Mouse (Mus musculus) CH12.LX (cell line): Measurements from ENCODE around the gene Gpr180. TPM values are rescaled to one million over a fixed set of nuclear protein-coding genes. Genes with fewer than 3 reads are reported as not detected.

Source experiments
- DNase-seq: peaks from one replicate; pipeline ENCODE4 v3.0.0-alpha.2; 2013; ENCODE audit errors: extremely low read depth
- H3K27ac ChIP-seq: 2 replicates; pipeline ENCODE4 v1.5.1; 2012; ENCODE audit warnings: low read depth, mild to moderate bottlenecking, control low read depth, moderate library complexity; ENCODE audit not compliant: insufficient read depth
- H3K27me3 ChIP-seq: replicated peaks from 2 replicates; pipeline ENCODE3; 2012; ENCODE audit warnings: inconsistent platforms
- H3K36me3 ChIP-seq, 2 experiments: replicated peaks in 1 of 2; 2 replicates each; pipeline versions ENCODE3 to v1.6.1; 2012; ENCODE audit warnings: inconsistent platforms in 1 of 2, low read length in 1 of 2, mild to moderate bottlenecking in 1 of 2, mixed read lengths in 1 of 2, moderate library complexity in 1 of 2; ENCODE audit not compliant: control insufficient read depth in 1 of 2, insufficient read depth in 1 of 2
- H3K4me1 ChIP-seq, 2 experiments: 2 replicates each; pipeline ENCODE4 v1.6.1; 2012; ENCODE audit warnings: inconsistent platforms in 1 of 2, moderate library complexity in 1 of 2; ENCODE audit not compliant: insufficient read depth in 2 of 2, control insufficient read depth in 1 of 2
- H3K4me2 ChIP-seq: 2 replicates; pipeline ENCODE4 v1.6.1; 2012; ENCODE audit warnings: low read depth, mild to moderate bottlenecking, control low read depth; ENCODE audit not compliant: poor library complexity, insufficient read depth, severe bottlenecking
- H3K4me3 ChIP-seq, 3 experiments: fragments of 150-350 bp in 1 of 3; sonication (generic) in 1 of 3; replicated peaks in 1 of 3; 2 replicates each; pipeline versions ENCODE3 to v1.5.1; 2011 to 2012; ENCODE audit warnings: low read depth in 2 of 3, low read length in 2 of 3, mild to moderate bottlenecking in 2 of 3, moderate library complexity in 2 of 3, control low read depth in 1 of 3, improper control_type of control experiment in 1 of 3, inconsistent platforms in 1 of 3, mixed read lengths in 1 of 3; ENCODE audit not compliant: poor library complexity in 1 of 3
- H3K79me2 ChIP-seq: replicated peaks from 2 replicates; pipeline ENCODE4 v1.6.1; 2012; ENCODE audit warnings: mild to moderate bottlenecking, moderate library complexity; ENCODE audit not compliant: control insufficient read depth, poor library complexity, insufficient read depth, severe bottlenecking; ENCODE audit errors: extremely low read depth
- H3K9ac ChIP-seq: 2 replicates; pipeline ENCODE4 v1.6.1; 2012; ENCODE audit warnings: low read depth, mild to moderate bottlenecking, control low read depth, moderate library complexity; ENCODE audit not compliant: insufficient read depth
- H3K9me3 ChIP-seq: replicated peaks from 2 replicates; pipeline ENCODE3; 2012; ENCODE audit warnings: low read length, inconsistent platforms, mixed read lengths
- BHLHE40 ChIP-seq: IDR thresholded peaks from 2 replicates; pipeline ENCODE4 v1.6.1; 2011; ENCODE audit warnings: mild to moderate bottlenecking, low read depth, low read length, improper control_type of control experiment
- ELF1 ChIP-seq: IDR thresholded peaks from 2 replicates; pipeline ENCODE4 v1.6.1; 2014; ENCODE audit warnings: low read depth, mild to moderate bottlenecking, inconsistent platforms, low read length, improper control_type of control experiment
- EP300 ChIP-seq: IDR thresholded peaks from 2 replicates; pipeline ENCODE4 v1.6.1; 2011; ENCODE audit warnings: low read length, improper control_type of control experiment
- GABPA ChIP-seq: IDR thresholded peaks from 2 replicates; pipeline ENCODE4 v1.6.1; 2012; ENCODE audit warnings: low read depth, low read length, improper control_type of control experiment, inconsistent platforms; ENCODE audit not compliant: insufficient replicate concordance
- JUN ChIP-seq: IDR thresholded peaks from 2 replicates; pipeline ENCODE4 v1.6.1; 2011; ENCODE audit warnings: low read depth, mild to moderate bottlenecking, low read length, improper control_type of control experiment, moderate library complexity; ENCODE audit not compliant: insufficient read depth
- KAT2A ChIP-seq: IDR thresholded peaks from 2 replicates; pipeline ENCODE4 v1.6.1; 2012; ENCODE audit warnings: low read length, improper control_type of control experiment, inconsistent platforms; ENCODE audit not compliant: insufficient replicate concordance
- MAX ChIP-seq: IDR thresholded peaks from 2 replicates; pipeline ENCODE4 v1.6.1; 2011; ENCODE audit warnings: low read length, improper control_type of control experiment
- MAZ ChIP-seq: IDR thresholded peaks from 2 replicates; pipeline ENCODE4 v1.6.1; 2012; ENCODE audit warnings: low read depth, mild to moderate bottlenecking, inconsistent platforms, low read length, improper control_type of control experiment, moderate library complexity
- NELFE ChIP-seq: IDR thresholded peaks from 2 replicates; pipeline ENCODE4 v1.6.1; 2011; ENCODE audit warnings: low read depth, low read length, improper control_type of control experiment
- PAX5 ChIP-seq: IDR thresholded peaks from 2 replicates; pipeline ENCODE4 v1.6.1; 2012; ENCODE audit warnings: low read length, inconsistent platforms, mixed read lengths
- POLR2A ChIP-seq: IDR thresholded peaks from 2 replicates; pipeline ENCODE4 v1.6.1; 2011; ENCODE audit warnings: low read depth, mild to moderate bottlenecking, improper control_type of control experiment, low read length
- RAD21 ChIP-seq: IDR thresholded peaks from 2 replicates; pipeline ENCODE4 v1.6.1; 2011; ENCODE audit warnings: low read depth, mild to moderate bottlenecking, low read length, improper control_type of control experiment, moderate library complexity
- TCF12 ChIP-seq: IDR thresholded peaks from 2 replicates; pipeline ENCODE4 v1.6.1; 2014; ENCODE audit warnings: low read depth, mild to moderate bottlenecking, inconsistent platforms, low read length, improper control_type of control experiment
- USF2 ChIP-seq: conservative IDR thresholded peaks from 2 replicates; pipeline ENCODE4 v1.6.1; 2011; ENCODE audit warnings: low read depth, low read length, improper control_type of control experiment
- dilution Hi-C: fragments of 300-500 bp; cut with MboI; formaldehyde crosslinking; loops from 2 replicates; pipeline ENCODE4 v1.14.3; 2020; ENCODE audit warnings: low sequenced_read_pairs; ENCODE audit not compliant: extremely low pct_unique_long_range_greater_than_20kb, extremely low pct_ligation_motif_present
- in situ Hi-C: fragments of 300-500 bp; cut with MboI; formaldehyde crosslinking; loops from 3 replicates; pipeline ENCODE4 v1.14.3; 2019; ENCODE audit warnings: low sequenced_read_pairs, low pct_ligation_motif_present, low pct_unique_long_range_greater_than_20kb, mixed read lengths
- polyA plus RNA-seq: library from polyadenylated mRNA; unstranded; fragments of >175 nt; gene quantifications from 2 replicates; pipeline ENCODE4 v1.2.1, GENCODE M21; 2012; ENCODE audit warnings: low read depth; ENCODE audit not compliant: insufficient read length
- total RNA-seq, 2 experiments: library from RNA; depleted of rRNA; stranded (reverse); fragments of 300-350 nt in 1 of 2; fragments of >200 nt in 1 of 2; gene quantifications; 2 replicates each; pipeline ENCODE4 v1.2.3; 2012 to 2014

Gpr180 gene
- total and polyA plus RNA-seq, 3 experiments: 11.7 to 15.8 (median 14.0) TPM

- in situ Hi-C loops (no loop called here), dilution Hi-C loops (no loop called here)
- no peak overlapping the region for H3K4me2 ChIP-seq
- no peaks in the 10 kb centered on the region for H3K9me3 ChIP-seq
- DNase-seq: no peak
- H3K4me3 ChIP-seq: no peak overlapping the region
- H3K36me3 ChIP-seq: no peaks in the 10 kb centered on the region
- H3K27me3 ChIP-seq: no peaks in the 10 kb centered on the region
- H3K79me2 ChIP-seq: no peaks in the 10 kb centered on the region
- H3K4me1 ChIP-seq: no peaks in the 10 kb centered on the region
- H3K9ac ChIP-seq: no peak overlapping the region
- no peak overlapping the region for H3K27ac ChIP-seq
- TF ChIP-seq USF2: no peak
- TF ChIP-seq BHLHE40: no peak
- no peak for TF ChIP-seq RAD21
- TF ChIP-seq KAT2A: no peak
- TF ChIP-seq ELF1: no peak
- TF ChIP-seq NELFE: no peak
- no peak for TF ChIP-seq MAX
- TF ChIP-seq MAZ: no peak
- no peak for TF ChIP-seq GABPA
These were observed 57.4 kb downstream of the Gpr180 start for GRCm38 (mm10) chr14:118194219-118194914.

- no peaks in the 10 kb centered on the region for H3K9me3 ChIP-seq
- dilution Hi-C loops: no loop called here
- H3K4me3 ChIP-seq: no peak overlapping the region
- no peaks in the 10 kb centered on the region for H3K4me1 ChIP-seq
- H3K27ac ChIP-seq: no peak overlapping the region
- H3K9ac ChIP-seq: no peak overlapping the region
- in situ Hi-C loops: no loop called here
- no peak overlapping the region for H3K4me2 ChIP-seq
- H3K36me3 ChIP-seq: no peaks in the 10 kb centered on the region
- H3K79me2 ChIP-seq: no peaks in the 10 kb centered on the region
- DNase-seq: no peak
- H3K27me3 ChIP-seq: no peaks in the 10 kb centered on the region
- TF ChIP-seq NELFE: no peak
- TF ChIP-seq RAD21: no peak
- no peak for TF ChIP-seq POLR2A
- no peak for TF ChIP-seq EP300
- no peak for TF ChIP-seq JUN
- TF ChIP-seq PAX5: no peak
- TF ChIP-seq KAT2A: no peak
- no peak for TF ChIP-seq BHLHE40
- no peak for TF ChIP-seq ELF1
- no peak for TF ChIP-seq TCF12
- no peak for TF ChIP-seq MAZ
- TF ChIP-seq, all 38 proteins: peak for 0
These were observed 60.1 kb downstream of the Gpr180 start for GRCm38 (mm10) chr14:118197063-118197462.
